Mouse (Mus musculus) liver, embryonic 15.5 days (tissue): ENCODE measurements around the gene Olfr706. TPM values are rescaled to one million over a fixed set of nuclear protein-coding genes. Genes with fewer than 3 reads are reported as not detected.
"Not testable (repeated sequence)": the region's sequence is repeated elsewhere in the genome, so short reads cannot be mapped to it uniquely, and the experiment has no call there.

Source experiments
- ATAC-seq: fragments of 200-750 bp; cut with Nextera tagmentation; 2 replicates; pipeline ENCODE4 v1.8.0; 2017; ENCODE audit warnings: moderate number of reproducible peaks, mild to moderate bottlenecking, moderate library complexity; ENCODE audit not compliant: insufficient read depth
- H3K27ac ChIP-seq: fragments of 300-500 bp; sonication (generic); replicated peaks from 2 replicates; pipeline ENCODE4 v1.5.1; 2015; ENCODE audit warnings: mild to moderate bottlenecking, inconsistent platforms
- H3K27me3 ChIP-seq: fragments of 300-500 bp; sonication (generic); 2 replicates; pipeline ENCODE4 v1.6.1; 2015; ENCODE audit warnings: mild to moderate bottlenecking, inconsistent platforms
- H3K36me3 ChIP-seq: fragments of 300-500 bp; sonication (generic); replicated peaks from 2 replicates; pipeline ENCODE4 v1.6.1; 2015; ENCODE audit warnings: moderate library complexity, mild to moderate bottlenecking, inconsistent platforms
- H3K4me1 ChIP-seq: fragments of 300-500 bp; sonication (generic); replicated peaks from 2 replicates; pipeline ENCODE4 v1.6.1; 2015; ENCODE audit warnings: inconsistent platforms
- H3K4me2 ChIP-seq: fragments of 300-500 bp; sonication (generic); 2 replicates; pipeline ENCODE4 v1.6.1; 2015; ENCODE audit warnings: moderate library complexity, mild to moderate bottlenecking, inconsistent platforms
- H3K4me3 ChIP-seq: fragments of 300-500 bp; sonication (generic); replicated peaks from 2 replicates; pipeline ENCODE4 v1.5.1; 2015; ENCODE audit warnings: mild to moderate bottlenecking, inconsistent platforms
- H3K9ac ChIP-seq: fragments of 300-500 bp; sonication (generic); 2 replicates; pipeline ENCODE4 v1.6.1; 2015; ENCODE audit warnings: moderate library complexity, mild to moderate bottlenecking, inconsistent platforms
- H3K9me3 ChIP-seq: fragments of 300-500 bp; sonication (generic); replicated peaks from 2 replicates; pipeline ENCODE4 v1.6.1; 2016; ENCODE audit warnings: inconsistent platforms
- WGBS: fragments of 180-500 bp; shearing (Covaris S2); methylation state at CpG from one replicate; pipeline ENCODE4 v1.1.7; 2015; ENCODE audit warnings: mixed read lengths; ENCODE audit not compliant: insufficient replicate concordance; 5-methylcytosine and 5-hydroxymethylcytosine counted together
- polyA plus RNA-seq: library from polyadenylated mRNA; unstranded; fragments of >200 nt; fragmentation: Nextera tagmentation; extraction: Ambion mirVana; gene quantifications from 2 replicates; pipeline ENCODE4 v1.2.1, GENCODE M21; 2015

Gene Olfr706
- not detected in 2 replicates for polyA plus RNA-seq

- Histone ChIP-seq H3K27ac (no peak within 1 kb of the TSS), H3K9me3 (no peaks in the 10 kb centered on the region)
- 61% methylated on average over 2 of the region's 2 CpGs for WGBS
Observed at GRCm38 (mm10) chr7:106888062-106888461, at the start of gene Olfr706. Gene Olfr706, minus strand, starts transcription at chr7:106888162.

GRCm38 (mm10) chr7:106932119-106932518, 44.2 kb upstream of the Olfr706 start, which contains the start of gene Olfr709-ps1:
Gene Olfr709-ps1, minus strand, starts transcription at chr7:106932219.
- no peaks in the 10 kb centered on the region for H3K4me1 ChIP-seq
- no peak within 1 kb of the TSS for H3K9ac ChIP-seq
- no peak within 1 kb of the TSS for H3K4me3 ChIP-seq
- no peak for ATAC-seq
- no peaks in the 10 kb centered on the region for H3K36me3 ChIP-seq
- H3K27ac ChIP-seq: no peak within 1 kb of the TSS
- H3K4me2 ChIP-seq: no peak within 1 kb of the TSS
- H3K27me3 ChIP-seq: no peaks in the 10 kb centered on the region
- no peaks in the 10 kb centered on the region for H3K9me3 ChIP-seq

More at GRCm38 (mm10) chr7:106888062-106888461, at the start of gene Olfr706:
- H3K4me1 ChIP-seq: no peaks in the 10 kb centered on the region
- no peak within 1 kb of the TSS for H3K4me3 ChIP-seq
- no peaks in the 10 kb centered on the region for H3K36me3 ChIP-seq
- H3K9ac ChIP-seq: no peak within 1 kb of the TSS
- no peak within 1 kb of the TSS for H3K4me2 ChIP-seq
- no peaks in the 10 kb centered on the region for H3K27me3 ChIP-seq
- no peak for ATAC-seq

GRCm38 (mm10) chr7:106920961-106921360, 33.0 kb upstream of the Olfr706 start:
- H3K4me2 ChIP-seq, ATAC-seq: not testable (repeated sequence)

GRCm38 (mm10) chr7:106907676-106908075, 19.7 kb upstream of the Olfr706 start, which contains the start of gene Olfr1532-ps1:
Gene Olfr1532-ps1, plus strand, starts transcription at chr7:106908001.
- Histone ChIP-seq H3K27me3 (no peaks in the 10 kb centered on the region), H3K4me1 (no peaks in the 10 kb centered on the region), H3K9me3 (no peaks in the 10 kb centered on the region), H3K4me3 (no peak within 1 kb of the TSS), H3K4me2 (no peak within 1 kb of the TSS), H3K36me3 (no peaks in the 10 kb centered on the region), H3K27ac (no peak within 1 kb of the TSS), H3K9ac (no peak within 1 kb of the TSS)
- WGBS: 42% methylated on average over 2 of the region's 2 CpGs
- no peak for ATAC-seq

More at GRCm38 (mm10) chr7:106920961-106921360, 33.0 kb upstream of the Olfr706 start:
- H3K4me3 ChIP-seq, H3K9ac ChIP-seq, H3K36me3 ChIP-seq, H3K27ac ChIP-seq, H3K4me1 ChIP-seq, H3K27me3 ChIP-seq, H3K9me3 ChIP-seq: not testable (repeated sequence)
- 73% methylated on average over 7 of the region's 7 CpGs for WGBS

DNA sequence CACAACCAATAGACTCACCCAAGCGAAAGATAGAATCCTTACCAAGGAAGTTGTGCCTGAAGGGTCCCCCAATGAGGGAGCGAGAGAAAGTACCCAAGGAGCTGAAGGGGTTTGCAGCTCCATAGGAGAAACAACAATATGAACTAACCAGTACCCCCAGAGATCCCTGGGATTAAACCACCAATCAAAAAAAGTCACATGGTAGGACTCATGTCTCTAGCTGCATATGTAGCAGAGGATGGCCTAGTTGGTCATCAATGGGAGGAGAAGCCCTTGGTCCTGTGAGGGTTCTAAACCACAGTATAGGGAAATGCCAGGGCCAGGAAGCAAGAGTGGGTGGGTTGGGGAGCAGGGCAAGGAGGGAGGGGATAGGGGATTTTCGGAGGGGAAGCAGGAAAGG, 13.2 kb upstream of the Olfr706 start, which contains the start of gene Olfr707:
Gene Olfr707 (minus strand): TSS at position 101 of the 400 bp plus-strand sequence.
- ATAC-seq, H3K4me1 ChIP-seq, H3K36me3 ChIP-seq, H3K27ac ChIP-seq, H3K4me2 ChIP-seq, H3K27me3 ChIP-seq, H3K4me3 ChIP-seq, H3K9ac ChIP-seq, H3K9me3 ChIP-seq: not testable (repeated sequence)
- 50% methylated on average over 3 of the region's 3 CpGs for whole genome bisulfite sequencing

GRCm38 (mm10) chr7:106876791-106877190, 11.2 kb downstream of the Olfr706 start, which contains the start of gene Olfr705:
Gene Olfr705, minus strand, starts transcription at chr7:106876891.
- H3K4me1 ChIP-seq: no peaks in the 10 kb centered on the region
- WGBS: 50% methylated on average over 3 of the region's 3 CpGs
- no peaks in the 10 kb centered on the region for H3K9me3 ChIP-seq
- no peak within 1 kb of the TSS for H3K9ac ChIP-seq
- H3K4me3 ChIP-seq: no peak within 1 kb of the TSS
- no peak for ATAC-seq
- no peaks in the 10 kb centered on the region for H3K27me3 ChIP-seq
- H3K27ac ChIP-seq: no peak within 1 kb of the TSS
- no peak within 1 kb of the TSS for H3K4me2 ChIP-seq
- no peaks in the 10 kb centered on the region for H3K36me3 ChIP-seq

DNA sequence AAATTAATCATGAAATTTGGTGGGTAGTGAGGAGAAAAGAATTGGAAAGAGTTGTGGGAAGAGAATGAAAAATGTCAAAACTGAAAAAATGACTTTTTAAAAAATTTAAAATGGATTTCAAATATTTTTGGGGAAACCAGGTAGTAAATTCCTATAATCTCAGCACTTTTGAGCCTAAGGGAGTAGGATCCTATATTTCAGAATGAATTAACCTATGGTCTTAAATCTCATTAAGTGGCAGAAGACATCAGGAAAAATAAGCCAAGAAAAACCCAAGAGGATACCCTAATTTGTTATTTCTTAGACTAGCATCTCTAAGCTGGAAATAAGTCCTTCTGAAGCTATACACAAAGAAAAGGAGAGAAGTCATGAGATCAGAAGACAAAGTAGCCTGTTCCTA, 25.1 kb downstream of the Olfr706 start, which contains the start of gene Olfr704:
Gene Olfr704 (plus strand): TSS at position 301 of the 400 bp plus-strand sequence.
- no peak for ATAC-seq
- H3K4me2 ChIP-seq: no peak within 1 kb of the TSS
- no peaks in the 10 kb centered on the region for H3K36me3 ChIP-seq

DNA sequence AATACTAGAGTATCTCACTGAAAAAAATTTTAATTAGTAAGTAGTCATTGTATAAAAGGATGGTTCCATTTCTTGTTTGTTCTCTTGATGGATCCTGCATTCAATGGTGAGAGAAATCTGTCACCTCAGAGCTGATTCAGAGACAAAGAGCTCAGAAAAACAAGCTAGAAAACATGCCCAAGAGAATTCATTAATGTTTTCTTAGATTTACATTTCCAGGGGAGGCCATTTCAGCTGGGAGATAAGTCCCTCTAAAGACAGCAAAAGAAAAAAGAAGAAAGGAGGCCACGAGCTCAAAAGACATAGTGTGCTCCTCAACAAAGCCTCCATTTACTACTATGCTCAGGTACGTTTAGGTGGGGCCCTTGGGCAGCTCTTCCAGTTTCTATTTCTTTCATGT, 44.9 kb downstream of the Olfr706 start, which contains the start of gene Olfr703:
Gene Olfr703 (plus strand): TSS at position 301 of the 400 bp plus-strand sequence.
- no peak for ATAC-seq
- Histone ChIP-seq H3K27me3 (no peaks in the 10 kb centered on the region), H3K9ac (no peak within 1 kb of the TSS), H3K9me3 (no peaks in the 10 kb centered on the region), H3K36me3 (no peaks in the 10 kb centered on the region), H3K4me1 (no peaks in the 10 kb centered on the region), H3K27ac (no peak within 1 kb of the TSS), H3K4me3 (no peak within 1 kb of the TSS), H3K4me2 (no peak within 1 kb of the TSS)
- WGBS: 44% methylated on average over 2 of the region's 2 CpGs

More for the DNA sequence above, 25.1 kb downstream of the Olfr706 start, which contains the start of gene Olfr704:
- H3K9me3 ChIP-seq: no peaks in the 10 kb centered on the region
- H3K27me3 ChIP-seq: no peaks in the 10 kb centered on the region
- no peaks in the 10 kb centered on the region for H3K4me1 ChIP-seq
- H3K9ac ChIP-seq: no peak within 1 kb of the TSS
- H3K27ac ChIP-seq: no peak within 1 kb of the TSS
- no peak within 1 kb of the TSS for H3K4me3 ChIP-seq

GRCm38 (mm10) chr7:106833793-106834192, 54.2 kb downstream of the Olfr706 start, which contains the start of gene Olfr702:
Gene Olfr702, minus strand, starts transcription at chr7:106833893.
- no peaks in the 10 kb centered on the region for H3K27me3 ChIP-seq
- H3K27ac ChIP-seq: no peak within 1 kb of the TSS
- H3K36me3 ChIP-seq: no peaks in the 10 kb centered on the region
- ATAC-seq: no peak
- H3K4me2 ChIP-seq: no peak within 1 kb of the TSS
- H3K4me3 ChIP-seq: no peak within 1 kb of the TSS
- no peaks in the 10 kb centered on the region for H3K4me1 ChIP-seq
- H3K9ac ChIP-seq: no peak within 1 kb of the TSS
- H3K9me3 ChIP-seq: no peaks in the 10 kb centered on the region

Other genes with a start within 250 kb of the Olfr706 start
- gene Olfr693, start 207.6 kb downstream of the Olfr706 start, polyA plus RNA-seq: not detected in 2 replicates
- gene Olfr694, start 196.3 kb downstream of the Olfr706 start, polyA plus RNA-seq: not detected in 2 replicates
- gene Olfr695, start 171.8 kb downstream of the Olfr706 start, polyA plus RNA-seq: not detected in 2 replicates
- gene Olfr697, start 145.7 kb downstream of the Olfr706 start, polyA plus RNA-seq: not detected in 2 replicates
- not detected in 2 replicates for gene Olfr698, start 132.8 kb downstream of the Olfr706 start, polyA plus RNA-seq
- not detected in 2 replicates for gene Olfr699, start 95.0 kb downstream of the Olfr706 start, polyA plus RNA-seq
- gene Olfr700, start 79.3 kb downstream of the Olfr706 start, polyA plus RNA-seq: not detected in 2 replicates
- not detected in 2 replicates for gene Olfr701, start 74.0 kb downstream of the Olfr706 start, polyA plus RNA-seq
- gene Olfr702, start 54.3 kb downstream of the Olfr706 start, polyA plus RNA-seq: not detected in 2 replicates
- gene Olfr703, start 44.8 kb downstream of the Olfr706 start, polyA plus RNA-seq: not detected in 2 replicates
- gene Olfr704, start 25.0 kb downstream of the Olfr706 start, polyA plus RNA-seq: not detected in 2 replicates
- gene Olfr705, start 11.3 kb downstream of the Olfr706 start, polyA plus RNA-seq: not detected in 2 replicates
- not detected in 2 replicates for gene Olfr707, start 13.1 kb upstream of the Olfr706 start, polyA plus RNA-seq
- gene Olfr1532-ps1, start 19.8 kb upstream of the Olfr706 start, polyA plus RNA-seq: not detected in 2 replicates
- not detected in 2 replicates for gene Olfr709-ps1, start 44.1 kb upstream of the Olfr706 start, polyA plus RNA-seq
- gene Olfr710, start 60.1 kb upstream of the Olfr706 start, polyA plus RNA-seq: not detected in 2 replicates
- not detected in 2 replicates for gene Olfr6, start 75.8 kb upstream of the Olfr706 start, polyA plus RNA-seq
- gene Olfr711, start 87.3 kb upstream of the Olfr706 start, polyA plus RNA-seq: not detected in 2 replicates
- gene Olfr2, start 117.9 kb upstream of the Olfr706 start, polyA plus RNA-seq: not detected in 2 replicates
- gene Olfr713, start 143.0 kb upstream of the Olfr706 start, polyA plus RNA-seq: not detected in 2 replicates
- gene Olfr714, start 182.8 kb upstream of the Olfr706 start, polyA plus RNA-seq: not detected in 2 replicates
- not detected in 2 replicates for gene Olfr17, start 205.1 kb upstream of the Olfr706 start, polyA plus RNA-seq
- not detected in 2 replicates for gene Olfr715b, start 222.2 kb upstream of the Olfr706 start, polyA plus RNA-seq
- gene Olfr715, start 242.9 kb upstream of the Olfr706 start, polyA plus RNA-seq: not detected in 2 replicates